Mouse (Mus musculus) neutrophil, adult 5-6 weeks (primary cell): ENCODE measurements around the gene Fto. TPM values are rescaled to one million over a fixed set of nuclear protein-coding genes. Genes with fewer than 3 reads are reported as not detected.

Experiments used
- ATAC-seq: fragments of 151-379, 151-347 bp; 2 replicates; pipeline ENCODE4 v1.8.0; 2017; ENCODE audit warnings: mild to moderate bottlenecking, moderate TSS enrichment; ENCODE audit not compliant: insufficient number of reproducible peaks, poor library complexity, low FRiP score, severe bottlenecking; ENCODE audit errors: extremely low read depth
- total RNA-seq: library from RNA; stranded (forward); fragments of 200-1000 nt; gene quantifications from 2 replicates; pipeline ENCODE4 v1.2.3, GENCODE M21; 2017

The Fto gene
- total RNA-seq, 1 experiment from 2014 or later, result 33.1 TPM

- ATAC-seq, result no peak
Measured at GRCm38 (mm10) chr8:91532671-91533436, 219.5 kb downstream of the Fto start.

- no peak for ATAC-seq
Measured at GRCm38 (mm10) chr8:91534752-91535151, 221.4 kb downstream of the Fto start.

- ATAC-seq, result no peak
Measured at GRCm38 (mm10) chr8:91538109-91538508, 224.8 kb downstream of the Fto start.

GRCm38 (mm10) chr8:91538892-91539291 is 225.6 kb downstream of the Fto start:
- ATAC-seq, result no peak

GRCm38 (mm10) chr8:91539586-91539985 is 226.3 kb downstream of the Fto start:
- ATAC-seq, result no peak

GRCm38 (mm10) chr8:91541229-91541628 is 227.9 kb downstream of the Fto start:
- no peak for ATAC-seq

GRCm38 (mm10) chr8:91545561-91545960 is 232.2 kb downstream of the Fto start:
- ATAC-seq, result no peak

GRCm38 (mm10) chr8:91546599-91546998 is 233.3 kb downstream of the Fto start:
- ATAC-seq, result no peak

- no peak for ATAC-seq
Measured at GRCm38 (mm10) chr8:91550131-91550530, 236.8 kb downstream of the Fto start.

- no peak for ATAC-seq
Measured at GRCm38 (mm10) chr8:91551166-91551765, 237.9 kb downstream of the Fto start.

- ATAC-seq, result no peak
Measured at GRCm38 (mm10) chr8:91551775-91552538, 238.6 kb downstream of the Fto start.

GRCm38 (mm10) chr8:91552635-91553034 is 239.3 kb downstream of the Fto start:
- ATAC-seq, result no peak

GRCm38 (mm10) chr8:91553387-91553786 is 240.1 kb downstream of the Fto start:
- ATAC-seq, result no peak

GRCm38 (mm10) chr8:91557041-91557587 is 243.8 kb downstream of the Fto start:
- ATAC-seq, result no peak

- ATAC-seq, result no peak
Measured at GRCm38 (mm10) chr8:91558408-91558807, 245.1 kb downstream of the Fto start.

GRCm38 (mm10) chr8:91560017-91560591 is 246.8 kb downstream of the Fto start:
- ATAC-seq, result no peak

- no peak for ATAC-seq
Measured at GRCm38 (mm10) chr8:91561241-91561640, 247.9 kb downstream of the Fto start.

GRCm38 (mm10) chr8:91562600-91562999 is 249.3 kb downstream of the Fto start:
- no peak for ATAC-seq

- no peak for ATAC-seq
Measured at GRCm38 (mm10) chr8:91563326-91563725, 250.0 kb downstream of the Fto start.
